Mouse (Mus musculus): ENCODE results near the gene Exph5.

Exph5 gene

DNA sequence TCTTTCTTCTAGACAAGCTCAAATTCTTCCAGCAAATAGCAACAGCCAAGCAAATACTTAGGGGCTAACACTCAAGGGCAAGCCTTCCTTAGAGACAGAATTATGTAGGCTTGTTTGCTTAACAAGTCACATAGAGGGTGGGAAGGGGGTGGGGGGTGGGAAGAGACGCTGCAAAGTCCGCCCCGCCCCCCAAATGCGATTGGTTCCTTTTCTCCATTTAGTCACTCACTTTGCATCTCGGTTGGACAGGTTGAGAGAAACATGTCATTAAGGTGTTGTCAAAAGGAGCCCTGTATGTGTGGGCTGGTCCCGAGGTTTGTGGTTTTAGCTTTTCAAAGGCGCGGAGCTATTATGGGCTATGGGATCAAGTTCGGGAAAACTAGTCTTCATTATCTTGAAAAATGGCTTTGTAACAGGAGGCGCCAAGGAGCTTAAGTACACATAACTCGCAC lies at the start of gene Exph5:
TSS of gene Exph5 (plus strand) at position 402 of the 452 bp plus-strand sequence.
- DNase-seq (ENCODE audit: low spot score), result peak; percentile 18

GRCm38 (mm10) chr9:53254368-53254767 lies 47.1 kb upstream of the Exph5 start:
- peak; percentile 55 for DNase-seq (ENCODE audit: low spot score)

- DNase-seq (ENCODE audit: low spot score), result no peak
Observed at GRCm38 (mm10) chr9:53256690-53257305, 44.7 kb upstream of the Exph5 start.

DNA sequence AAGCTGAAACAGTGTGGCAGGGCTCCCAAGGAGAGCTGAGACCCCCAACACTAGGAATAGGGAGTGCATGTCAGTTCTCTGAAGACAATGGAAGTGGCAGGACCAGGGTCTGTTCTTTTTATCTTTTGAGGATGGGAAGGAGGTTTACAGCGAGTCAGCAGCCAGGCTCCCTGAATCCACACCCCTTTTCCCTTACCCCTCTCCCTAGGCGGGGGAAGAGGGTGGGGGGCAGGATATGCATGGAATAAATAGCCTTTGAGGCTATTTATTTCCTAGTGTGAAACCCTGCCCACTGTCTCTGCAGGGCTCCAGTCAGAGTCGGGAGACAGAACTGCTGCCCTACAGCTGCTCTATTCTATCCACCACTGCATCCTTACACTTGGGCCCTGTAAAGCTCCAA lies 43.7 kb upstream of the Exph5 start:
- DNase-seq (ENCODE audit: low spot score), result no peak

DNA sequence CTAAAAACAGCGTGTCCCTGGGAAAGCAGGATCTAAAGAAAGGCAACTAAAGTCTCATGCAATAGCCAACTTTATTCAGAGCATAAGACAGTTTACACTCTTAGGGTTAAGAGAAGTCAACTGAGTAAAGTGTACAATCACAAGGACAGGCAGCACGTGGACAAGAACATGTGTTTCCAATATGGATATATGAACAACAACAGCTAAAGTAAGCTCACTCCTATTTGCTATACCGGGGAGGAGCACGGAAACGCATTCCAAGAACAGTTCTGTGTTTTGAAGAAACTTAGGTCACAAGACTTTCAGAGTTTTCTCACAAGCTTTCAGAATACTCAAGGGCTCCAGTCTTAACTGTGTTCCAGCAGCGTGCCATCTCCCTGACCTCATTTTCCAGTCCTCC lies 43.3 kb upstream of the Exph5 start:
- DNase-seq (ENCODE audit: low spot score), result no peak

GRCm38 (mm10) chr9:53264387-53264786 lies 37.1 kb upstream of the Exph5 start:
- DNase-seq (ENCODE audit: low spot score), result no peak

DNA sequence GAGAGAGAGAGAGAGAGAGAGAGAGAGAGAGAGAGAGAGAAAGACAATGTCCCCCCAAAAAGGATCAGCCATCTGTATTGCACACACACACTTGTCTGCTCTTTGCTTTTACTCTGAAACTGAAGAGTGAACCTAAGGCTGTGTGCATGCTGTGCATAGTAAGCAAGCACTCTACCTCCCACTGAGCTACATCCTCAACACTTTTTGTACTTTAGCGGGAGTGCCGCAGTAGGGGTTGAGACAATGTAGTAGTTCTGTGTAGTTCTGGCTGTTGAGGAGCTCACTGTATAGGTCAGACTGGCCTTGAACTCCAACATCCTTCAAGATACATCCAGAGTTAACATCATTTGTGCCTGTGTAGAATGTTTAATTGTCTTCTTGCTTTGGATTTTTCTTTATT lies 35.9 kb upstream of the Exph5 start:
- DNase-seq (ENCODE audit: low spot score), result no peak

- DNase-seq (ENCODE audit: low spot score), result no peak
Observed at GRCm38 (mm10) chr9:53268036-53268435, 33.4 kb upstream of the Exph5 start.

DNA sequence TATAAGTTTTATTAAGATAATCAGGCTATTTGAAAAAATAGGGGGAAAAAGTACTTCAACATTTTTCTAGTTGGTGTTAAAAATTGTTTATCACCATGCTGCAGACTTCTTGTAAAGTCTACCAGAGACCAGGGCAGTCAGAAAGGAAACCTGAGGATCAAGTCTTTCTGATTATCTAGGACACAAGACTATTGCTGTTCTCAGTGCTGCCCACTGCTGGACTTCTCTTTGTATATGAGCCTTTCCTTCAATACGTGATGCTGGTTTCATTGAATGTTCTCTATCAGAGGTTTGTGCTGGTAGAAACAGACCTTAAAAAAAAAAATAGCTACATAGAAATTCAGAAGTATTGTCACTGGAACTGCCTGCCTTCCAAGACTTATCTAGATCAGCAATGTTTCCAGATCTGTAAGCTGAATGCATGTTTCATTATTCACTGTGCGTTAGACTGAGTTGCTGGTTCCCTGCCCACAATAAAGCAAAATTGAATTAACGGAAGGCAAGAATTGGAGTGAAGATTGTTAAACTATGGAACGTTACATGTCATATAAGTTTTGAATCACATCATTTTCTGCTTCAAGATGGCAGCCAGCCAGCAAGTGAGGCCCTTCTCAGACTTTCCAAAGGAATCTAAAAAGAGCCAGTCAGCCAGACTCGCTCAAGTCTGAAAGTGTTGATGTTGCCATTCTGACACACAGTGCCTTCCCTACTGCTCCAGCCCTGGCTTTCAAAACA lies 32.6 kb upstream of the Exph5 start:
- no peak for DNase-seq (ENCODE audit: low spot score)

GRCm38 (mm10) chr9:53269466-53269755 lies 32.1 kb upstream of the Exph5 start:
- DNase-seq (ENCODE audit: low spot score), result no peak

DNA sequence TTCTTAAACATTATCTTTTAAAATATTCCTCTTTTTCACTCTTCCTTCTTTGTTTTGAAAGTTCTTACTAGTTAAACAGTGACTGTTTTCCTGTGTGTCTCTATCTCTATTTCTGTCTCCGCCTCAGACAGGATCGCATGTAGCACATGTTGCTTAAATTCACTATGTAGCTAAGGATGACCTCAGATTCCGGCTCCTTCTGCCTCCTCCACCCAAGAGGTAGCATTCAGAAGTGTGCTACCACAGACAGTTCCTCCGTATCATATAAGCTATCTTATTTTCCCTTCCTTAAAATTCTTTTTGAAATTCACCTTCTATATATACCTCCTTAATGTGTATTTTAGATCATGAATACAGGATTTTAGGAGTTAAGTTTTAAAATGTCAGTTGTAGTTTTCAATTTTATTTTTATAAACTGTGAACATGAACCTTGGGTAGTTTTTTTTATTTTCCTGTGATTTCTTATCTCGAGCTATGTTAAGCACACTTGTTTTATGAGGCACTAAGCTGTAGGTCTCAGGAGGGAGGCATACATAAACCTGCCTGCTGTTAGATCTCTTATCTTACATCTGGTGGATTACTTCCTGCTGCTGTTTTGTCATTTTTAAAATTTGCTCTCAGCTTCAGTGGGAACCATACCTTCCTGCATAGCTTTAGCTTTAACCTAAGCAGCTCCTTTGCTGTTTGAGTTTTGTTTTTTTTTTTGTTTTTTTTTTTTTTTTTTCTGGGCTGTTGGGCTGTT lies 30.0 kb upstream of the Exph5 start:
- DNase-seq (ENCODE audit: low spot score), result no peak

DNA sequence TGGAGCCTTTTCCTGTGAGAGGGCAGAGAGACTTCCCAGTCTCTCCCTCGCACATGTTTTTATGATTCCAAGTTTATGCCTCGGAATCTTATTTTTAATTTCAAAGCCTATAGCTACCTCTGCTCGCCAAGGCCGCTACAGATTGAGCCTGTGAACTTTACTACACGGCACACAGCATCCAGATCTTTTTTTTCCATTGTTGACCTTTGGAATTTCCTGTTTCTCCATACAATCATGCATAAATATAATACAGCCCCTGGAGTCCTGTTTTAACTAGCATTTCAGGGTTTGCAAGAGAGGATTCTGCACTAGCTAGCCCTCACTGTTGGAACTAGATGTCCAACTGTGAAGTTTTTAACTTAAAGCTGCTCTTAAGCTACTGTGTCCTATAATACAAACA lies 29.3 kb upstream of the Exph5 start:
- no peak for DNase-seq (ENCODE audit: low spot score)

DNA sequence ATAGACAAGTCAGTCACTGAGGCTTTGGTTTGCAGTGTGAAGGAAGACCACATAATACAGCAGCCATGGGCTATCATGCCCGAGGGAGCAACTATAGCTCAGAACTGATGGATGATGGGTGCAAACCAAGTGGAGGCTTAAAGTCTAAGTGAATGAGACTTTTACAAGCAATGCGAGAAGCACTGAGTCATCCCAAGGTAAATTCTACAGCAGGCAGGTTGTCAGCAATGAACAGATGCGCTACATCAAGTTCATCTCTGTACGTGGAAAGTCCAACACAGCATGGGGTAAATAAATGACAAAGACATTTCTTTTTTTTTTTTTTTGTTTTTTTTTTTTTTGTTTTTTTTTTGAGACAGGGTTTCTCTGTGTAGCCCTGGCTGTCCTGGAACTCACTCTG lies 28.8 kb upstream of the Exph5 start:
- DNase-seq (ENCODE audit: low spot score), result no peak

DNA sequence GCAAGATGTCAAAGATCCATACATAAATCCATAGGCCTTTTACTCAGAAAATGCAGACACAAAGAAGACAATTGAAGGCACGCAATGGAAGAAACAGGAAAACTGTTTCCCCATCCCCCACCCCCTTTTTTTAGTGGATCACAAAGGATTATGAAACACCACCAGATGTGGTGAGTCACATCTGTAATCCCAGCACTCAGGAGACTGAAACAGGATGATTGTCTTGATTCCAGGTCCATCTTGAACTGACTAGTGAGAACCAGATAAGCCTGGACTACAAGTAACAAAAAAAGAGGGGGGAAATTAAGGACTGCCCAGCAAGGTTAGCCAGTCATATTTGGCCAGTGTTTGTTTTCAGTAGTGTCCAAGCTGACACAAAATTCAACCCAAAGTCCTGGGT lies 25.1 kb upstream of the Exph5 start:
- DNase-seq (ENCODE audit: low spot score), result no peak

GRCm38 (mm10) chr9:53278997-53279396 lies 22.5 kb upstream of the Exph5 start:
- DNase-seq (ENCODE audit: low spot score), result no peak

- no peak for DNase-seq (ENCODE audit: low spot score)
Observed at GRCm38 (mm10) chr9:53286793-53287192, 14.7 kb upstream of the Exph5 start.

- no peak for DNase-seq (ENCODE audit: low spot score)
Observed at GRCm38 (mm10) chr9:53290006-53290405, 11.5 kb upstream of the Exph5 start.

- DNase-seq (ENCODE audit: low spot score), result no peak
Observed at GRCm38 (mm10) chr9:53292833-53293232, 8.6 kb upstream of the Exph5 start.

DNA sequence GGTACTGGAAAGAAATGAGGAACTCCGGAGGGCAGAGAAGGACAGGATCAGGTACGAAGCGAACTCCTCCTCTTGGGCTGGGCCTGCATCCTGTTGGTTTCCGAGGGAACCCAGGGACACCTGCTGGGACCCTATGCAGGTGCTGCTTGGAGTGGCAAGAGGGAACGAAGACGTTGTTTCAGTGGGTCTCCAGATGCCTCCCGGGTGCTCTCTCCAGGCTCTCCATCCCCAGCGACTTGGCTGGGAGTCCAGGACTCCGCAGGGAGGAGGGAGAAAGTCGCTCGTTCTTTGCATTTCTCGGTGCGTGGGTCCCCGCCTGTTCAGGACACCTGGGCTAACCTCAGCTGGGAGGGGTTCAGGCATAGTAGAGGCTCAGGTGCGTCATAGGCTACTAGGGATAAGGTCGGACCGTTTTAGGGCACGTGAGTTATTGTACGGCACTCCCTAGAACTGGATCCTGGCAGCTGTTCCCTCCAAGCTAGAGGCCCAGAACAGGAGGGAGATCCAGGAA lies 386 bp downstream of the Exph5 start:
- DNase-seq (ENCODE audit: low spot score), result no peak

DNA sequence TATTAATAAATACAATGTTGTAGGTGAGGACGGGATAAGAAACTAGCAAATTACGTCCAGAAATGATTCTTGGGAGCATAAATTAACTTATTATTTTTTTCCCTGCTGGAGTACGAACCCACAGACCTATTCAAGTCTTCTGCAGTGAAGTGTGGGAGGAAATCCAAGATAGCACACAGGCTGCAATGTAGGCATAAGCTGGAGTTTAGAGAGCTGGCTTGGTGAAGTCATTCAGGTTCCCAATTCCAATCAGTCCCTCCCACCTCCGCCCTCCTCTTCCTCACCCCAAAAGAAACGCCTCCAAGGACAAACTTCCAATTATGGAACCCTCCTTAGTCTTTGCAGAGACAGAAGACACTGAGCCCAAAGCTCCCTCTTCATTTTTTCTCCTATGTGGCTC lies 945 bp downstream of the Exph5 start:
- DNase-seq (ENCODE audit: low spot score), result no peak

DNA sequence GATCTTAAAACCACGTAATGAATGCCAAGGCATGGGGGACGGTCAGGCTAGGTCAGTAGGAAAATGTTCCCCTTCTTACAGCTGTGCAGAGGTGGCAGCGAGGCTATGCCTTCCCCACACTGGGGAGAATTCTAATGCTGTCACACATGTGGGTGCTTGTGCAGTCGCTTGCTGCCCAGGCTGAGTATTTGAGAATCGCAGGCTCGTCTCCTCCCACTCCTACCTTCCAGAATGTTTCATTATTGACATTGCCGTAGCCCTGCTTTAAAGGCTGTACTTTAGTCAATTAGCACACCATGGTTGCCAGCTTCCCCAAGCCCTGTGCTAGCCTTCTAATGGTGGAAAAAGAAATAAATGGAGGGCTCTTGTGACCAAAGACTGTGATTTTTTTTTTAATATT lies 6.4 kb downstream of the Exph5 start:
- DNase-seq (ENCODE audit: low spot score), result no peak

- DNase-seq (ENCODE audit: low spot score), result no peak
Observed at GRCm38 (mm10) chr9:53312981-53313380, 11.5 kb downstream of the Exph5 start.

Data from ovary, postnatal 36 days (tissue).